Mouse (Mus musculus) frontal cortex, postnatal 10 days (tissue): ENCODE measurements around the gene Anapc11.
A peak's percentile ranks its signal among the peaks of the same experiment; 100 is the strongest.

Experiments
- DNase-seq, 2 experiments: peaks; one replicate each; pipeline ENCODE4 v3.0.0; 2022; ENCODE audit warnings: low spot score in 2 of 2, mixed read lengths in 1 of 2

The Anapc11 gene

GRCm38 (mm10) chr11:120627468-120628300, 29.5 kb downstream of the Anapc11 start:
- no peak for DNase-seq

- no peak for DNase-seq
Measured at GRCm38 (mm10) chr11:120628601-120629340, 30.6 kb downstream of the Anapc11 start.

- peak in 1 of 2 experiments; percentile 19 for DNase-seq
Measured at GRCm38 (mm10) chr11:120629341-120629730, 31.1 kb downstream of the Anapc11 start.

GRCm38 (mm10) chr11:120629911-120630310, 31.7 kb downstream of the Anapc11 start:
- DNase-seq = peak in 1 of 2 experiments; percentile 11

GRCm38 (mm10) chr11:120630401-120630871, 32.2 kb downstream of the Anapc11 start:
- DNase-seq = peak in 1 of 2 experiments; percentile 29

- DNase-seq = no peak
Measured at GRCm38 (mm10) chr11:120630881-120631725, 32.9 kb downstream of the Anapc11 start.

- no peak for DNase-seq
Measured at GRCm38 (mm10) chr11:120631726-120632448, 33.7 kb downstream of the Anapc11 start.

GRCm38 (mm10) chr11:120632559-120633519, 34.6 kb downstream of the Anapc11 start:
- peak in 1 of 2 experiments; percentile 71 for DNase-seq

GRCm38 (mm10) chr11:120633520-120634343, 35.5 kb downstream of the Anapc11 start, which contains the start of gene Mafg:
Gene Mafg, minus strand, starts transcription at chr11:120633600.
- DNase-seq = peak; percentile 92 to 93

- DNase-seq = no peak
Measured at GRCm38 (mm10) chr11:120634810-120635209, 36.6 kb downstream of the Anapc11 start.

- no peak for DNase-seq
Measured at GRCm38 (mm10) chr11:120641255-120641654, 43.0 kb downstream of the Anapc11 start.

- DNase-seq = no peak
Measured at GRCm38 (mm10) chr11:120641869-120642268, 43.6 kb downstream of the Anapc11 start.

GRCm38 (mm10) chr11:120642939-120643600, 44.8 kb downstream of the Anapc11 start:
- DNase-seq = no peak

- DNase-seq = peak; percentile 89 to 91
Measured at GRCm38 (mm10) chr11:120643601-120643987, 45.4 kb downstream of the Anapc11 start, which contains the start of gene Pycr1. Gene Pycr1, minus strand, starts transcription at chr11:120643769.

GRCm38 (mm10) chr11:120647047-120647830, 49.0 kb downstream of the Anapc11 start:
- peak in 1 of 2 experiments; percentile 5 for DNase-seq

GRCm38 (mm10) chr11:120648001-120648476, 49.8 kb downstream of the Anapc11 start, which contains the start of gene Myadml2:
Gene Myadml2, minus strand, starts transcription at chr11:120648158.
- DNase-seq = peak in 1 of 2 experiments; percentile 49

- no peak for DNase-seq
Measured at GRCm38 (mm10) chr11:120651872-120652271, 53.7 kb downstream of the Anapc11 start.
